Mouse (Mus musculus): ENCODE measurements around the gene Rgl3.

DNA sequence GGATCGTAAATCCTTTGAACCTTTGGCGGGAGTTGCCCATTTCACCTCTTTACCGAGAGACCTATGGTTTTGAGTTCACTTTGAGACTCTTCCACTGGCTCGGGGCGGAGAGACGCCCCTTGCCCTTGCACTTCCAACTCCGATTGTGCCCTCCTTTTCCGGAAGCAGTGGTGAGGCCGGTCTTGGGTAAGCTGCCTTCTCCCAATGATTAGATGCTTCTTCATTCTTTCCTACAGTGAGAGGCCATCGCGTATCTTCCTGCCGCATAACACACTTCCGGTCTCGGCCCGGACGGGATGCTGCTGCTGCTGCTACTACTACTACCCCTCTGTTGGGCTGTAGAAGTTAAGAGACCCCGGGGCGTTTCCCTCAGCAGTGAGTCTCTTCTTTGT, 13.9 kb upstream of the Rgl3 start:
- TF ChIP-seq POLR2A (IDR thresholded peaks at IDR 0.05; ENCODE audit: low read depth, low read length), result no peak
- no peak for TF ChIP-seq CTCF (IDR thresholded peaks at IDR 0.05; ENCODE audit: extremely low read depth, insufficient read length, insufficient replicate concordance, low read depth, low read length)
